Mouse (Mus musculus) spleen, adult 2 months (tissue): ENCODE data around the gene Pknox2.

Source experiments
- CTCF ChIP-seq: fragments of 200-500 bp; IDR thresholded peaks from 2 replicates; pipeline ENCODE4 v1.5.1; 2011; ENCODE audit warnings: mild to moderate bottlenecking, inconsistent platforms; ENCODE audit not compliant: insufficient read depth, insufficient read length, insufficient replicate concordance; ENCODE audit errors: extremely low read depth
- POLR2A ChIP-seq: fragments of 200-500 bp; IDR thresholded peaks from 2 replicates; pipeline ENCODE4 v1.6.1; 2011; ENCODE audit warnings: low read depth, low read length, inconsistent platforms

- TF ChIP-seq CTCF, result no peak
- TF ChIP-seq POLR2A, result no peak
Observed at GRCm38 (mm10) chr9:37147886-37148285, 679 bp upstream of the Pknox2 start.
